Mouse (Mus musculus) kidney, postnatal 0 days (tissue): ENCODE measurements around the gene Prnd. TPM values are rescaled to one million over a fixed set of nuclear protein-coding genes. Genes with fewer than 3 reads are reported as not detected.
A peak's percentile ranks its signal among the peaks of the same experiment; 100 is the strongest.

Experiments
- ATAC-seq: fragments of 200-750 bp; cut with Nextera tagmentation; replicated peaks from 2 replicates; pipeline ENCODE4 v1.8.0; 2017; ENCODE audit warnings: low read depth, moderate number of reproducible peaks, moderate TSS enrichment, moderate library complexity; ENCODE audit not compliant: low FRiP score
- DNase-seq: peaks from one replicate; pipeline ENCODE4 v3.0.0-alpha.2; 2016; ENCODE audit warnings: low spot score
- H3K27ac ChIP-seq: fragments of 300-500 bp; sonication (generic); 2 replicates; pipeline ENCODE4 v1.5.1; 2014; ENCODE audit warnings: mild to moderate bottlenecking
- H3K27me3 ChIP-seq: fragments of 300-500 bp; sonication (generic); 2 replicates; pipeline ENCODE4 v1.6.1; 2014; ENCODE audit warnings: low read length, mixed read lengths; ENCODE audit not compliant: insufficient read depth
- H3K36me3 ChIP-seq: fragments of 300-500 bp; sonication (generic); 2 replicates; pipeline ENCODE4 v1.6.1; 2014; ENCODE audit warnings: low read length, mixed read lengths; ENCODE audit not compliant: insufficient read depth
- H3K4me1 ChIP-seq: fragments of 300-500 bp; sonication (generic); replicated peaks from 2 replicates; pipeline ENCODE4 v1.6.1; 2014; ENCODE audit warnings: antibody characterized with exemption, low read length, mixed read lengths; ENCODE audit not compliant: insufficient read depth
- H3K4me2 ChIP-seq: fragments of 300-500 bp; sonication (generic); 2 replicates; pipeline ENCODE4 v1.6.1; 2014; ENCODE audit warnings: mild to moderate bottlenecking, low read length, moderate library complexity, mixed read lengths
- H3K4me3 ChIP-seq: fragments of 300-500 bp; sonication (generic); replicated peaks from 2 replicates; pipeline ENCODE4 v1.5.1; 2014; ENCODE audit warnings: low read depth, low read length
- H3K9ac ChIP-seq: fragments of 300-500 bp; sonication (generic); 2 replicates; pipeline ENCODE4 v1.6.1; 2014; ENCODE audit warnings: low read depth, low read length
- H3K9me3 ChIP-seq: fragments of 300-500 bp; sonication (generic); replicated peaks from 2 replicates; pipeline ENCODE4 v1.6.1; 2016; ENCODE audit warnings: low read length, inconsistent platforms, mixed read lengths
- CTCF ChIP-seq: IDR thresholded peaks from 2 replicates; pipeline ENCODE4 v1.5.1; 2016; ENCODE audit warnings: antibody characterized with exemption, low read depth, mild to moderate bottlenecking, moderate library complexity
- WGBS: fragments of 180-500 bp; shearing (Covaris S2); extraction: QIAGEN DNeasy Blood & Tissue Kit; methylation state at CpG from one replicate; pipeline ENCODE4 v1.1.7; 2014; 5-methylcytosine and 5-hydroxymethylcytosine counted together
- polyA plus RNA-seq: library from polyadenylated mRNA; unstranded; fragments of >200 nt; fragmentation: Nextera tagmentation; extraction: Ambion mirVana; gene quantifications from 2 replicates; pipeline ENCODE4 v1.2.1, GENCODE M21; 2015

The Prnd gene
- polyA plus RNA-seq, 1 experiment from 2014 or later: 14.1 TPM

DNA sequence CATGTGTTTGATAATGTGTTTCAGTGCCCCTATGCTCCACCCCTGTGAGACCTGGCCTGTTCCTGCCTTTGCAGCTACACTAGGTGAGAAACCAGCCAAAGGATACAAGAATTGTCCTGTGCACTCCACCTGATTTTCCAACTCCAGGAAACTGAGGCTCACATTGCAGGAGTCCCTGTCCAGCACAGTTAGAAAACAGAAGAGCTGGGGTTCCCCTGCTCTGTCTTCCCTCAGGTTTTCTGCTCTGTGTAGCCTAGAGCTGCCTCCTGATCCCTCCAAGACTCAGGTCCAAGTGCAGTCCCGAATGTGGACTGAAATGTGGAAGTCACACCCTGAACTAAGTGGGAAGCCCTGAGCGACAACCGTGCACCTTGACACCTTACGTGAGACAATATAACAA is 3.0 kb downstream of the Prnd start:
- Histone ChIP-seq H3K4me2 (peak overlapping the region; percentile 53), H3K9me3 (no peaks in the 10 kb centered on the region), H3K27me3 (no peaks in the 10 kb centered on the region; the same call in 1 of the 2 replicates), H3K36me3 (no peaks in the 10 kb centered on the region), H3K27ac (no peak overlapping the region), H3K4me1 (peaks cover 17% of the 10 kb centered on the region), H3K4me3 (no peak overlapping the region), H3K9ac (no peak overlapping the region)
- DNase-seq (no peak), ATAC-seq (no peak)
- TF ChIP-seq CTCF: no peak
- WGBS: 86% methylated on average over 4 of the region's 4 CpGs

DNA sequence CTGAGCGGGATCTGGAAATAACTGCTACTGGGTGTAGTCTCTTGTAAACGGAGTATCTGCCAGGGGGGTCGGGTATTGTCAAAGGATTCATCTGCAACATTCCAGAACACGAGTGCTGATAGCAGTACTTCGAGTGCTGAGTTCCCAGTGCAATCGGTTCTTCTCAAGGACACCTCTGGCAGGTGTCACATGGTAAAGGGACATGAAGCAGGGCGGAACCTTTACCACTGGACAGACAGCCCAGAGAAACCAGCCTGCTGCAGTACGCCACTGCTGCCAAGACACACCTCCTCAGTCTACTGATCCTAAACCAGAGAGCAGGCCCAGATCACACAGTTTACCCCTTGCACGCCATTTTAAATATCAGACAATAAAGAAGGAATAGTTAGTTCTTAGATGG is 4.2 kb downstream of the Prnd start:
- no peaks in the 10 kb centered on the region for H3K9me3 ChIP-seq
- peaks cover 17% of the 10 kb centered on the region for H3K4me1 ChIP-seq
- DNase-seq (no peak), ATAC-seq (no peak)
- WGBS: 65% methylated on average over 9 of the region's 9 CpGs
- H3K4me2 ChIP-seq: peak overlapping the region; percentile 54
- H3K27ac ChIP-seq: no peak overlapping the region
- H3K27me3 ChIP-seq: no peaks in the 10 kb centered on the region; the same call in 1 of the 2 replicates
- H3K36me3 ChIP-seq: no peaks in the 10 kb centered on the region
- TF ChIP-seq CTCF: no peak
- H3K4me3 ChIP-seq: peak overlapping the region; percentile 23; the same call in 1 of the 2 replicates
- H3K9ac ChIP-seq: no peak overlapping the region

DNA sequence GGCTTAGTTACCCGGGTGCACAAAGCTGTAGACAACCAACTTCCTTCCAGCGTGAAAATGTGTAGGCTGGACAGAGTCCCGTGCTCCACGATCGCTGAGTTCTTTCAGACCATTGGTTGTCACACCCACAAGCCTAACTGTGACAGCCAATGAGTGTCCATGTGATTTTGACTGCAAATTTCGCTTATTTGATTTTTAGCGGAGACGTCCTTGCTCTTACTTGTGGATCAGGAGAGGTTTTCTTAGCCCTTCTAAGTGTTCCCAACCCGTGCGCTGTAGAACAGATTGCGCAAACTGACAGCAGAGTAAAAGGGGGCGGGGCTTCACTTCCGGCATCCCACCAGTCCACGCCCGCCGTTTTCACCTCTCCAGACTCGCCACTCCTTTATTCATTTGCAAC is 4.6 kb downstream of the Prnd start:
- no peak; the same call in 1 of the 2 replicates for ATAC-seq
- Histone ChIP-seq H3K4me2 (peak overlapping the region; percentile 54), H3K4me3 (peak overlapping the region; percentile 23), H3K9ac (no peak overlapping the region), H3K36me3 (no peaks in the 10 kb centered on the region), H3K27ac (no peak overlapping the region), H3K27me3 (no peaks in the 10 kb centered on the region; the same call in 1 of the 2 replicates), H3K4me1 (peaks cover 17% of the 10 kb centered on the region), H3K9me3 (no peaks in the 10 kb centered on the region)
- peak; percentile 37 for DNase-seq
- TF ChIP-seq CTCF: no peak
- WGBS: 6% methylated on average over 17 of the region's 17 CpGs

DNA sequence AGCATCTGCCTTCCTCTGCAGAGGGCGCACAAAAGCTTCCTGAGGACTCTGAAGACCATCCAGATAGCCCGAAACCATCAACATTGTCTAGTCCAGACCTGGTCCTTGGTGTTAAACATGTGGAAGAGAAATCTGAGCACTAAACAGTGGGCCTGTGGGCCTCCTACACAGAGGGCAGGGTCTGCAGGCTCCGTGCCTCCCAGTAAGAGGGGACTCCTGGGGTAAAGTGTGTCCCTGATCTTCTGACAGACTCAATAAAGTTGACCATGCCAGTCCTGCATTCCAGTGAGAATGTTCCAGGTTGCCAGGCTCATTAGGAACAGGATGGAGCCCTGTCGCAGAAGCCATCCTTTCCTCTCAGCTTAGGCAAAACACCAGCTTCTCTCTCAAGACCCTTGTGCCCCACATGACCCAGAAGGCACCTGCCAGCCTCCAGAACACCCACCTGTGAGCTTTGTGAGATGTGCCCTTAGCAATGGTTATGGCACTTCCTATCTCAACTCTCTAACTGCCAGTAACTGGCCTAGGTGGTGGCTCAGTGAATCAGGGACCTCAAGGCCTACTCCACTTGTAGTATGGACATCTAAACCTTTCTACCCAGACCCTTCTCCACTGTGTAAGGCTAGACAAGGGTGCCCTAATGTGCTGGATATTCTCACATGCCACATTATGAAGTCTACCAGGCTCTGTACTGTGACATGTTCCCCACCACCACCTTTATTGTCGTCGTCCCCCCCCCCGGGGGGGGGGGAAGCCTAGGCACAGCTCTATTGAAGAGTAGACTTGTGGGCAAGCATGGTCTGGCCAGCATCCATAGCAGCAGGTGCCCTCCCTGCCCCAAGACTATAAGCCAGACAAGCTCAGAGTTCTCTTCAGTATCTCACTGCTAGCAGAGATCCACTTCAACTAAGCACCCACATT is 5.9 kb downstream of the Prnd start:
- H3K27me3 ChIP-seq: no peaks in the 10 kb centered on the region; the same call in 1 of the 2 replicates
- DNase-seq: no peak
- H3K36me3 ChIP-seq: no peaks in the 10 kb centered on the region
- no peak overlapping the region for H3K27ac ChIP-seq
- no peak for ATAC-seq
- H3K4me3 ChIP-seq: no peak overlapping the region
- no peak overlapping the region for H3K9ac ChIP-seq
- no peak overlapping the region for H3K4me2 ChIP-seq
- WGBS: 88% methylated on average over 7 of the region's 7 CpGs
- peaks cover 17% of the 10 kb centered on the region for H3K4me1 ChIP-seq
- H3K9me3 ChIP-seq: no peaks in the 10 kb centered on the region
- TF ChIP-seq CTCF: no peak

DNA sequence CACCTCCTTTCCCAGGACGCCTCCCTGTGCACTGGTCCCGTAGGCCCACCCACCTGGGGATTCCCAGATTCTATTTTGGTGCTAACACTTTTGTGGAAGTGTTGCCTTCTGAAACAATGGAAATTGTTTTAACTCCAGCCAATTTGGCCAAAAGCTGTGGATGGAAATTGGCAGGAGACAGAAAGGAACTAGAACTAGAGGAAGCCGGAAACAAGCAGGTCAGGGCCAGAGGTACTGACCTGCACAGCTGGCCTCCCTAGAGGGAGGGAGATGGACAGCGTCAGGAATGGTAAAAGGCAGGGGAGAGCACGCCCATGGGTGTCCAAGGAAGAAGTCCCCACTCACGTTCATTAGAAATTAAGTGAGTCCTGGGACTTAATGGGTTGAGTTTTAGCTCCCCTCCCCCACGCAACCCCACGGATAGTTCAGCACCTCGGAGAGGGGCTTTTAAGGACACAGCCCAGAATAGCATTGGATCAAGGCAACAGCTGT is 7.1 kb downstream of the Prnd start:
- Histone ChIP-seq H3K4me2 (no peak overlapping the region), H3K9me3 (no peaks in the 10 kb centered on the region), H3K9ac (no peak overlapping the region), H3K36me3 (no peaks in the 10 kb centered on the region), H3K27me3 (no peaks in the 10 kb centered on the region), H3K27ac (no peak overlapping the region), H3K4me1 (peaks cover 15% of the 10 kb centered on the region), H3K4me3 (no peak overlapping the region)
- WGBS: 35% methylated on average over 9 of the region's 9 CpGs
- ATAC-seq (no peak), DNase-seq (peak; percentile 67)
- TF ChIP-seq CTCF: no peak

DNA sequence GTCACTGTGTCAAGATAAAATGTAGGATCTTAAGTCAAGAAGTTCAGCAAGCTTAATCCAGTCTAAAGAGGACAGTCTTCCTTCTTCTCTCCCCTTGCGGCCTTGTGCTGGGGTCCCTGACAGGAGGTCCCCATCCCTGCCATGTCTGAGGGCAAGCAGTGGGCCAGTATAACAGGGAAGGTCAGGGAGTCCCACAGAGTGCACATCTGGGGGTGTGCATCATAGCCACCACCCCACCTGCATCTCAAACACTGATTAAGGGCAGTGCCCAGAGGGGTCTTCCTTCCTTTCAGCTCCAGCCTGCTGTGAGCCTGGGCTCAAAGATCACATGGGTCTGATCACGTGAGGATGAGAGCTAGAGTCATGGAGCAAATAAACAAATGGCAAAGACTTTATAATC is 11.0 kb downstream of the Prnd start:
- Histone ChIP-seq H3K27ac (no peak overlapping the region), H3K4me2 (no peak overlapping the region), H3K4me1 (no peaks in the 10 kb centered on the region), H3K27me3 (no peaks in the 10 kb centered on the region), H3K9me3 (no peaks in the 10 kb centered on the region), H3K36me3 (no peaks in the 10 kb centered on the region), H3K9ac (no peak overlapping the region), H3K4me3 (no peak overlapping the region)
- ATAC-seq (no peak), DNase-seq (no peak)
- no peak for TF ChIP-seq CTCF
- 68% methylated on average over 2 of the region's 2 CpGs for WGBS
